Mouse (Mus musculus) cortical plate, adult 2 months (tissue): ENCODE measurements at regions not wholly inside any gene's neighbourhood (a gene's known extent, or its start where the extent isn't known, plus 50 kb on each side); places are given as distances from the start of the nearest gene placed in this dataset.
"Not testable (repeated sequence)": the region's sequence is repeated elsewhere in the genome, so short reads cannot be mapped to it uniquely, and the experiment has no call there.

Experiments
- H3K27ac ChIP-seq: fragments of 200-500 bp; 2 replicates; pipeline ENCODE4 v1.5.1; 2012; ENCODE audit warnings: low read length, control low read depth, inconsistent platforms; ENCODE audit not compliant: insufficient read depth
- H3K4me1 ChIP-seq: fragments of 200-500 bp; 2 replicates; pipeline ENCODE4 v1.6.1; 2011; ENCODE audit warnings: low read length; ENCODE audit not compliant: control insufficient read depth, insufficient read depth
- H3K4me3 ChIP-seq: fragments of 200-500 bp; 2 replicates; pipeline ENCODE4 v1.5.1; 2011; ENCODE audit warnings: mild to moderate bottlenecking, low read length, control low read depth; ENCODE audit not compliant: insufficient read depth
- CTCF ChIP-seq: fragments of 200-500 bp; IDR thresholded peaks from 2 replicates; pipeline ENCODE4 v1.5.1; 2011; ENCODE audit warnings: mild to moderate bottlenecking, control low read depth, low read length; ENCODE audit not compliant: insufficient read depth; ENCODE audit errors: extremely low read depth
- POLR2A ChIP-seq: fragments of 200-500 bp; IDR thresholded peaks from 2 replicates; pipeline ENCODE4 v1.6.1; 2011; ENCODE audit warnings: mild to moderate bottlenecking, low read length, control low read depth; ENCODE audit not compliant: insufficient read depth; ENCODE audit errors: extremely low read depth

GRCm38 (mm10) chr12:8436976-8437580 lies 62.7 kb downstream of the Rhob start:
- TF ChIP-seq POLR2A, result no peak
- no peak for TF ChIP-seq CTCF
- Histone ChIP-seq H3K4me3 (no peak overlapping the region), H3K27ac (no peak overlapping the region), H3K4me1 (peaks cover 5% of the 10 kb centered on the region; the same call in 1 of the 2 replicates)

GRCm38 (mm10) chr12:8436553-8436952 lies 63.3 kb downstream of the Rhob start:
- TF ChIP-seq CTCF, result no peak
- TF ChIP-seq POLR2A, result no peak
- Histone ChIP-seq H3K4me1 (peaks cover 6% of the 10 kb centered on the region; the same call in 1 of the 2 replicates), H3K27ac (no peak overlapping the region), H3K4me3 (no peak overlapping the region)

GRCm38 (mm10) chr12:8435651-8436348 lies 64.0 kb downstream of the Rhob start:
- not testable (repeated sequence) for H3K4me1 ChIP-seq, H3K4me3 ChIP-seq, H3K27ac ChIP-seq

GRCm38 (mm10) chr12:8428228-8428990 lies 71.4 kb downstream of the Rhob start:
- no peak for TF ChIP-seq CTCF
- no peak for TF ChIP-seq POLR2A
- no peak overlapping the region for H3K4me3 ChIP-seq
- no peak overlapping the region for H3K27ac ChIP-seq
- H3K4me1 ChIP-seq, result peaks cover 4% of the 10 kb centered on the region; the same call in 1 of the 2 replicates

DNA sequence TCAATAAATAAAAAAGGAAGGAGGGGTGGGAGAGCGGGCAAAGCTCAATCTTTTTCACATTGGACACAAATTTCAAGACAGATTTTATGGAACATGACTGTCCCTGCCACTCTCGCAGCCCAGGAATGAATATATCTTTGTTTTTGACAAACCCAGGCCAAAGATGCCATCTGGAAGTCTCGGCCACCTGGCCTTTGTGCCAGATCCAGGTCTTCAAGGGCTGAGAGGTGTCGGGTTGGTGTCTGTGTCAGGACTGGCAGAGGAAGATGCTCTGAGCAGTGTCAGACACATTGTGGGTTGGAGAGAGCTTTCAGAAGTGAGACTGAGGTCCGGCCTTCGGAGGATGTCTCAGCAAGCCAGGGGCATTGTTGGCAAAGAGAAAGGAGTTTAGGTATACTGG lies 75.3 kb downstream of the Rhob start:
- Histone ChIP-seq H3K4me3 (no peak overlapping the region), H3K27ac (no peak overlapping the region), H3K4me1 (peaks cover 2% of the 10 kb centered on the region; the same call in 1 of the 2 replicates)
- TF ChIP-seq POLR2A, result no peak
- no peak for TF ChIP-seq CTCF

- no peak overlapping the region for H3K4me3 ChIP-seq
- H3K4me1 ChIP-seq, result peaks cover 2% of the 10 kb centered on the region; the same call in 1 of the 2 replicates
- TF ChIP-seq CTCF (no peak), POLR2A (no peak)
- H3K27ac ChIP-seq, result no peak overlapping the region
Observed at GRCm38 (mm10) chr12:8422676-8423075, 77.1 kb downstream of the Rhob start.

DNA sequence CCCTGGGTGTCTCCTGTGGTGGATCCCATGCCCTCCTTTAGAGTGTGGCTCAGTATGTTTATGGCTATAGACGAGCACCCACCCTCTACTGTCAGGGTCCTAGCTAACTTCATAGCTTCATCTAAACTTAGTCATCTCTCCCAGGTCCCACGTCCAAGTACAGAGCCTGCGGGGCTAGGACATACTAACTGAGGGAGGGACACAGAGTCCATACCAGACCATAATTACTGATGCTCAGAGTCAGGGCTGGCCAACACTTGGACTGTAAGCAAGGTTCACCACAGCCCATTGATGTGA lies 78.6 kb downstream of the Rhob start:
- peaks cover 2% of the 10 kb centered on the region; the same call in 1 of the 2 replicates for H3K4me1 ChIP-seq
- TF ChIP-seq POLR2A, result no peak
- TF ChIP-seq CTCF, result no peak

GRCm38 (mm10) chr12:8420511-8421270 lies 79.1 kb downstream of the Rhob start:
- no peak for TF ChIP-seq POLR2A
- H3K4me1 ChIP-seq, result peaks cover 2% of the 10 kb centered on the region; the same call in 1 of the 2 replicates
- H3K4me3 ChIP-seq, result no peak overlapping the region
- H3K27ac ChIP-seq, result no peak overlapping the region

More for the DNA sequence above, 78.6 kb downstream of the Rhob start:
- H3K4me3 ChIP-seq, result no peak overlapping the region
- no peak overlapping the region for H3K27ac ChIP-seq

DNA sequence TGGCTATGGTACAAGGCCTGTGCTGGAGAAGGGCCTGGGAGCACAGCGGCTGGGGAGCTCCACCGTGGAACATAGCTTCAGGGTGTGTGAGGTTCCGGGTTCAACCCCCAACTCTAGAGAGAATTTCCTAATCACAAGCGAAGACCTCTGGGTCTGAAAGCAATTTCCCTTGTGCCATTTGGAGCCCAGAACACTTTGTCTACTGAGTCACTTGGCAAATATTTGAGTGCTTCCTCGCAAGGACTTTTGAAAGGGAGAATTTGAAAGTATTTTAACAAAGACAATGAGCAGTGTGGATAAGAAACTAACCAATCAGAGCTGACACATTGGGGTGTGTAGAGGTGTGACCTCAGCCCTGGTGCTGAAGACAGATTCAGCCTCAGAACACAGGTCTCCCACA lies 80.9 kb downstream of the Rhob start:
- Histone ChIP-seq H3K4me3 (no peak overlapping the region), H3K4me1 (peaks cover 2% of the 10 kb centered on the region; the same call in 1 of the 2 replicates), H3K27ac (no peak overlapping the region)
- TF ChIP-seq CTCF (no peak), POLR2A (no peak)

DNA sequence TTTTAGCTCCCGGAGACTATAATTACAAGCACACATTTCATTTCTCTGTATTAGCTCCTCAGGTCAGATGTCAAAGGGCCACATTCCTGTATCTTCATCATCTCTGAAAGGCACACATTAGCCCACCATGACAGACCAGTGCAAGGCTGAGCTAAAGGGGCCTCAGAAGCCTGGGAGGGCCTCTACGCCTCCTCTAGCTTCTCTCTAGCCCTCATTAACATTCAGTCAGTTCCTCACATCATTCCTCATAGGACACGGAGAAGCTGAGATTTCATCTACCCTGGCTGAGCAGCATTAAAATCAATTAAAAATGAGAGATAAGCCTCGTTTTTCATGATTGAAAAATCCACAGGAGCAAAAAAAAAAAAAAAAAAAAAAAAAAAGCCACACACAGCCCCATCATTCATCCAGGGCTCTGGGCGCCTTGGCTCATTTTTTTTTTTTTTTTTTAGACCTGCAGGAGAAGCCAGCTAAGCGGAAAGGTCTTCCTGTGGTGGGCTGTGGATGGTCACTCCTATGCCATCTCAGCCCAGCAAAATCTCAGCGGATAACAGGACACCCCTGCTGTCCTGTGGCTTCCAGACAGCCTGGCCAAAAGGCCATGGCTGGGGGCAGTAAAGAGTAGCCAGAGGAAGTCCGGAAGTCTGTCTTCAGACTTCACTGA lies 82.5 kb downstream of the Rhob start:
- TF ChIP-seq CTCF, result no peak
- TF ChIP-seq POLR2A, result no peak
- Histone ChIP-seq H3K4me1 (no peaks in the 10 kb centered on the region), H3K27ac (no peak overlapping the region)

More for the DNA sequence above, 82.5 kb downstream of the Rhob start:
- no peak overlapping the region for H3K4me3 ChIP-seq
